Mouse (Mus musculus) kidney, adult 18-20 months (tissue): ENCODE measurements around the gene Nynrin.

Experiments used
- DNase-seq: peaks from one replicate; pipeline ENCODE4 v3.0.0; 2021

Gene Nynrin

GRCm38 (mm10) chr14:55853621-55854285 lies at the start of gene Nynrin:
Gene Nynrin, plus strand, starts transcription at chr14:55854010.
- DNase-seq: peak; percentile 45

- DNase-seq: peak; percentile 77
Measured at GRCm38 (mm10) chr14:55814885-55815284, 38.9 kb upstream of the Nynrin start.

GRCm38 (mm10) chr14:55815310-55815751 lies 38.5 kb upstream of the Nynrin start:
- peak; percentile 66 for DNase-seq

- DNase-seq: no peak
Measured at GRCm38 (mm10) chr14:55819845-55820405, 33.9 kb upstream of the Nynrin start.

DNA sequence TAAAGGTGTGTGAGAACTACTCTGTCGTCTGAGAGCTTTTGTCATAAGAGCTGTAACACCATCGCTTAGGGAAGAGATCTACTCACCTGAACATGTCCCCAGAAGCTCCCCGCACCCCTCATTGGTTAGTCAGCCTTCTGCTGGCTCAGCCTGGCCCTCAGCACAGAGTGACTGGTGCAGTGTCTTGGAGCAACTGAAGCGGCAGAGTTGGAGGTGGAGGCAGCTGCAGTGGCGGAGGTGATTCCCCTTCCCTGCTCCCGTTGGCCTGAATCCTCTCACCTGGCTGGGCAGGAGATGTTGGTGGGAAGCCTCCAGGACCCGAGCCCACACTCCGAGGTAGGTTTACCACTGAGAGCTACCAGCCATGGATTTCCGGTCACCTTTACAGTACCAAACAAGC lies 33.2 kb upstream of the Nynrin start:
- DNase-seq: no peak

- peak; percentile 80 for DNase-seq
Measured at GRCm38 (mm10) chr14:55822435-55822990, 31.3 kb upstream of the Nynrin start.

- peak; percentile 77 for DNase-seq
Measured at GRCm38 (mm10) chr14:55822991-55823762, 30.6 kb upstream of the Nynrin start, which contains the start of gene Nfatc4. Gene Nfatc4, plus strand, starts transcription at chr14:55823144.

DNA sequence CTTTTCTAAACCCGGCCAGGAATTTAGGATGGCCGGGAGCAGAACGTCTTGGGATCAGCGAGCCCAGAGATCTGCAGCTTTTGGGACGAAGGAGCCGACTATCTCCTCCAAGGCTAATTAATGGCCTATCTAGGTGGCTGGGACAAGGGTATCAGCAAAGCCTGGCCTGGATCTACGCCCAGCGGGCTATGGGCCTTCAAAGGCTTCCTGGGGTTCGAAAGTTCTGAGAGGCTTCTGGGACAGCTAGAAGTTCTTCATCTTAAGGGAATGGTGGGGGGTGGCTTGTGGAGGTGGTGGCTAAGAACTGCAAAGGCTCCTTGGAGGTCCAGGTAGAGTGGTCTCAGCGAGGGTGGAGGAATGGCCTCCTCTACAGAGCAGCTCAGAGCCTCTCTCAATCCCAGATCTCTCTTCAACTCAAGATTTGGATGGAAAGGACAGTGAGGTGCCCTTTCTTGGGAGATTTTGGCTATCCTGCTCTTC lies 29.8 kb upstream of the Nynrin start:
- DNase-seq: peak; percentile 42

DNA sequence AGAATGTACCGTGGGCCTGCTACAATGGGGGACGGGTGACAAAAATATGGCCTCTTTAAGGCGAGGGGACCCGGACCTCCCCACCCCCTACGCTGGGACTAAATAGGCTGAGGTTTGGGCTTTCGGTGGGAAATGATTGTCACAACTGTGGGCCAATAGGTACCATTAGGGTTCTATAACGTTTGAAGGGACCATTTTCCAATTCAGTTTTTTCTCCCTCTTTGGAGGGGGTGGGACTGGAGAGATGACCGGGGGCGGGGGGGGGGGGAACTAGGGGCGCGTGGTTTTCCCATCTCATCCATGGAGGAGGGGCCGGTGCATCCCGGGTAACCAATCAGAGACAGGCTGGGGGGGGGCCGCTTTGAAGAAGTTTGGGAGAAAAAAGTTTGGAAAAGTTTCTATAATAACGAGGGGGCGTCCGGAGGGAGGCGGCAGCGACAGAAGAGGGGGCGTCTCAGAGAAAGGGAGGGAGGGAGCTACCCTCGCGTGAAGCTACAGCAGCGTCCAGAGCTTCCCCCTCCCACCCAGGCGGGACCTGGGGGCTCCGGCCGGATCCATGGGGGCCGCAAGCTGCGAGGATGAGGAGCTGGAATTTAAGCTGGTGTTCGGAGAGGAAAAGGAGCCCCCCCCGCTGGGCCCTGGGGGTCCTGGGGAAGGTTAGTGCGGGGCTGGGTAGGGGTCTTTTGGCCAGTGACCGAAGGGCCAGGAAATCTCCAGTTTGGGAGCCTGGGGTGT lies 29.2 kb upstream of the Nynrin start:
- no peak for DNase-seq

DNA sequence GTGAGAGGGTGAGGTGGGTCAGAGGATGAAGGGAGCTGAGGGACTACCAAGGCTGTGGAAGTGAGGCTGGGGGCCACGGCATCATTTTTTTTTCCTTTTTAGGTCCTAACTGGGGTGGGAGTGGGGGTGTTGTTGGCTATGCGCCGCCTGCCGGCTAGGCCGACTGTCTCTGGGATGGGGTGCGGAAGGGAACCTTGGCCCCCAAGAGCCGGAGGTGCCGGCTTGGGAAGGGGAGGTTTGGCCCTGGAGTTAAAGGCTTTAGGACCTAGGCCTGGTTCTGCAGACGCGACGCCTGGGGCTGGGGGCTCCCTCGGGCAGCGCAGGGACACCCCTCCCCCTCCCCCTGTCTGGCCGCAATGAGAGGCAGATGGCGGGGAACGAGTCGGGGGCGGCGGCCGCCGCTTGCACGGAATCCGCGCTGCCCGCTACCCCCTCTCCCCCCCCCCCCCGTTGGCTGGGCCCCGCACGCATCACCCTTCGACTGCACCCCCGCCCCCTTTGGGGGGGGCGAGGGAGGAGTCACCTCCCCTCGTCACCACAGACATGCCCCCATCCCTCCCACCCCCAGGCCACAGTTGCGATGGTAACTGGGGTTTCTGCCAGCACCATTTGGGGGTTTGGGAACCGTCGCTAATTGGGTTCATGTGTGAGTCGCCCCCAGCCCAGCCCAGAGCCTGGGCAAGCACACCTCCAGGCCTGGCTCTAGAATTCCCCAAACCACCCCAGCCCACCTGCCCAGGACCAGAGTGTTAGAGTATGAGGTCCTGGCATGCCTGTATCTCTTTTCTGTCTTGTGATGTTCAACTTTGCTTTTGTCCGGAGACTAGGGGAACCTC lies 28.4 kb upstream of the Nynrin start:
- no peak for DNase-seq

DNA sequence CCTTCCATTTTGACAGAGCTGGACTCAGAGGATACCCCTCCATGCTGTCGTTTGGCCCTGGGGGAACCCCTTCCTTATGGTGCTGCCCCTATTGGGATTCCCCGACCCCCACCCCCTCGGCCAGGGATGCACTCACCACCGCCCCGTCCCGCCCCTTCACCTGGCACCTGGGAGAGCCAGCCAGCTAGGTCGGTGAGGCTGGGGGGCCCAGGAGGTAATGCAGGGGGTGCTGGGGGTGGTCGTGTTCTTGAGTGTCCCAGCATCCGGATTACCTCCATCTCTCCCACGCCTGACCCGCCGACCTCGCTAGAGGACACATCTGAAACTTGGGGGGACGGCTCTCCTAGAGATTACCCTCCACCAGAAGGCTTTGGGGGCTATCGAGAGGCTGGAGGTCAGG lies 27.7 kb upstream of the Nynrin start:
- no peak for DNase-seq

DNA sequence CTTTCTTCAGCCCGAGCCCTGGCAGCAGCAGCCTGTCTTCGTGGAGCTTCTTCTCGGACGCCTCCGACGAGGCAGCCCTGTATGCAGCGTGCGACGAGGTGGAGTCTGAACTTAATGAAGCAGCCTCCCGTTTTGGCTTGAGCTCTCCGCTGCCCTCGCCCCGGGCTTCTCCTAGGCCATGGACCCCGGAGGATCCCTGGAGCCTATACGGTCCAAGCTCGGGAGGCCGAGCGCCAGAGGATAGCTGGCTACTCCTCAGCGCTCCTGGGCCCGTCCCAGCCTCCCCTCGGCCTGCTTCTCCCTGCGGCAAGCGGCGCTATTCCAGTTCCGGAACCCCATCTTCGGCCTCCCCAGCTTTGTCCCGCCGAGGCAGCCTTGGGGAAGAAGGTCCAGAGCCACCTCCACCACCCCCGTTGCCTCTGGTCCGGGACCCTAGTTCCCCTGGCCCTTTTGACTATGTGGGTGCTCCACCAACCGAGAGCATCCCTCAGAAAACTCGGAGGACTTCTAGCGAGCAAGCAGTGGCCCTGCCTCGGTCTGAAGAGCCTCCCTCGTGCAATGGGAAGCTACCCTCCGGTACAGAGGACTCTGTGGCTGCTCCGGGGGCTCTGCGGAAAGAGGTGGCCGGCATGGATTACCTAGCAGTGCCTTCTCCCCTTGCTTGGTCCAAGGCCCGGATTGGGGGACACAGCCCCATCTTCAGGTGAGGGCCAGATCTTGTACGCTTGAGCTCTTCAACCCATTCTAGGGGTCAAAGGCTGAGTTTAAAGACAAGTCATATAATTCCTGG lies 27.1 kb upstream of the Nynrin start:
- no peak for DNase-seq

DNA sequence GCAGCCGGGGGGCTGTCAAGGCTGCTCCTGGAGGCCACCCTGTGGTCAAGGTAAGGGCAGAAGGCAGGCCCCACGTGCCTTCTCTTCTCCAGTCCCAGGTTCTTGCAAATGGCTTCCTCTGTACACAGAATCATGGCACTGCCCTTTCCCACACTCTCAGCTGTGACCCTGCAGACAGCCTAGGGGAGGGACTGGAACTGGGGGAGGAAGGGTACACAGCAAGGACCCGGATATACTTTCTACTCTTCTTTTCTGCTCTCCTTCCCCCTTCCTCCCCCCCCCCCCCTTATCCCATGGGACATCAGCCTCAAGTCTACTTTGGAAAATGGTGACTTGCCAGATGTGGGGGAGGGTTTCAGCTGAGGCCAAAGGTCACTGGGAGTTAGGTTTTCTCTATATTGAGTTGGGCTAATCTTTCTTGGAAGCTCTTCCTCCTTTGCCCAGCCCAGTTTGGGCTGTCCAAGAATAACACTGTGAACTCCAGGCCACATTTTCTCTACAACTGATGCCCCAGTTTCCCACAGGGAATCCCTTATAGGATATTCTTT lies 25.0 kb upstream of the Nynrin start:
- no peak for DNase-seq

DNA sequence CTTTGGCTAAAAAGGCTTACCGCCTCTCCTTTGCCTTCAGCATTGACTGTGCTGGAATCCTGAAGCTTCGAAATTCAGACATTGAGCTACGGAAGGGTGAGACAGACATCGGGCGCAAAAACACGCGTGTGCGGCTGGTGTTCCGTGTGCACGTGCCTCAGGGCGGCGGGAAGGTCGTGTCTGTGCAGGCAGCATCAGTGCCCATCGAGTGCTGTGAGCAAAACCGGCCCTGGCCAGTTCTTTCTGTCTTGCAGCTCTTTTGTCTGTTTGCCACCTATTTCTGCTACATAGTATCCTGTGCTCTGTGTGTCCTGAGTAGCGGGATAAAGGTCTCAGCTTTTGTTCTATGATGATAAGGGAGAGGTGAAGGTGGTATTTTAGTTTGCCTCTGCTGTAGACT lies 24.0 kb upstream of the Nynrin start:
- DNase-seq: no peak

DNA sequence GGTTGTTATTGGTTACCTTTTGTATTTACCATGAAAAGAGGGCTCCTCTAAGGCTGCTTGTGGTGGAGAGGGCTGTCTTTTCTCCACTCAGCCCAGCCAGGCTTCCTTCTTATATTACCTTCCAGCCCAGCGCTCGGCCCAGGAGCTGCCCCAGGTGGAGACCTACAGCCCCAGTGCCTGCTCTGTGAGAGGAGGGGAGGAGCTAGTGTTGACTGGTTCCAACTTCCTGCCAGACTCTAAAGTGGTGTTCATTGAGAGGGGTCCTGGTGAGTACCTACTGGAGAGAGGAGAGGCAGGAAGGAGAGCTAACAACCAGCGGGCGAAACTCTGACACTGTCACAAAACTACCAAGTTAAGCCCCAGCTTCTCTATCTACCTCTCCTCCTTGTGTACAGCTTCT lies 23.5 kb upstream of the Nynrin start:
- no peak for DNase-seq

DNA sequence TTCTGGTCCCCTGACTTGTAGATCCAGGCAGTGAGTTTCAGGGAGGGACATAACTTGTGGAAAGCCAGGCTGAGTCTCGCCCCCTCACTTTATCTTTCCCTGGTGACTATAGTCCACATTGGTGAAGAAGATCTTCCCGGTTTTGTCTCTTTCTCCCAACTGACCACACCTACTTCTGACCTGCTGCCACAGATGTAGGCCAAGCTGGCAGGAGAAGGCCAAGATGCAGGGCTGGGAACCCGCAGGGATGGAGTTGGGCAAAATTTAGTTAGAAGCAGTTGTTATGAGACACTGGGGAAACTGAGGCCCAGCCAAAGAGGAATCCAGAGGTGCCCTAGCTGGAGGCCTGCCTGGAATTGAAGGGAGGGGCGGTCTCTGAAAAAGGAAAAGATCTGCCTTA lies 20.7 kb upstream of the Nynrin start:
- no peak for DNase-seq

GRCm38 (mm10) chr14:55834808-55835533 lies 18.8 kb upstream of the Nynrin start:
- no peak for DNase-seq

DNA sequence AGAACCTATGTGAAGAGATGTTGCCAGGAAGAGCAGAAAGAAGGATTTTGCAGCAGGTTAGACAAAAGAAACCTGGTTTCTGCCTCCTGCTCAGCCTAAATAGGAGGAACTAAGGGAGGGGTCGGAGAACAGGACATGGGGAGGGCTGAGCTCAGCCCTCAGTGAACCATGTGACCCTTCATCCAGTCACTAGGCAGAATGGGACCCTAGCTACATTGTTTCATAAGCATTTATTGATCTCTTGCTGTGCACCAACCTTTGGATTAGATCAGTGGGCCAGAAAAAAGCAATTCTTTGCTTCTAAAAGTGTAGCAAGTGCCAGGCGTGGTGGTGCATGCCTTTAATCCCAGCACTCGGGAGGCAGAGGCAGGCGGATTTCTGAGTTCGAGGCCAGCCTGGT lies 15.5 kb upstream of the Nynrin start:
- DNase-seq: no peak

DNA sequence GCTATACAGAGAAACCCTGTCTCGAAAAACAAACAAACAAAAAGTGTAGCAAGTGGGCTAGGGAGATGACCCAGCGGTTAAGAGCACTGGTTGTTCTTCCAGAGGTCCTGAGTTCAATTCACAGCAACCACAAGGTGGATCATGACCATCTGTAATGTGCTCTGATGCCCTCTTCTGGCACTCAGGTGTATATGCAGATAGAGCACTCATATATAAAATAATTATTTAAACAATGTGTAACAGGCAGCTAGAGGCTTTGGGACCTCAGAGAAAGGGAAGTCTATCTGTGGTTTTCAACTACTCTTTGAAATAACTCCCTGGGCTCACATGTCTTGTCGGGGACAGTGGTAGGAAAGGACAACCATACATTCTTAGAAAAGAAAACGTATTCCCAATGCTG lies 15.1 kb upstream of the Nynrin start:
- no peak for DNase-seq

DNA sequence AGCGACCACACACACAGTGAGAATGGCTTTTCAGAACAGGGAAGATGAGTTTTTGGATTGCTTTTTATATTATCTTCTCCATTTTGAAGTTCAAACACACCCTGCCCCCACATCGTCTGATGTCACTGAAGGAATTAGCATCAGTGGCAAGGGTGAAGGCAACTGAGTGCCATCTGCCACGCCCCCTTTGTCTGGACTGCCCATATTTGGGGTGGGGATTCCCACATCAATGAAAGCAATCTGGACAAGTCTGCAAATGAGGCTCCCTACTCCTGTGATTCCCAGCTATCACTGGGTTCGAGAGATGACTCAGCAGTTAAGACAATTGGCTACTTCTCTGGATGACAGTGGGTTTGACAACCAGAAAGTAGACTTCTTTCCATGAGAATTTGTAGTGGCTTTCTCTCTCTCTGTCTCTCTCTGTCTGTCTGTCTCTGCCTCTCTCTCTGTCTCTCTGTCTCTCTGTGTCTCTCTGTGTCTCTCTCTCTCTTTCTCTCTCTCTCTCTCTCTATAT lies 12.9 kb upstream of the Nynrin start:
- DNase-seq: no peak
